Comparison of ENCODE assay signal across 29 mouse cellular contexts in genomic region chr10:117547275-117547674, GRCm38 (mm10).
A peak's percentile ranks its signal among the peaks of the same experiment; 100 is the strongest.
DNase-seq lines count a peak whose midpoint lies in the region; ATAC-seq lines count a peak whose summit lies in the region.
"Had no signal": no experiment of that assay in that cellular context is flagged by ENCODE, and none has a peak within 500 bp of the region (broad histone marks: within the 10 kb centered on the region; RNA-seq: fewer than 3 reads in every experiment).

No protein-coding gene starts in this region.

- H3K9me3 ChIP-seq in embryonic facial prominence, embryonic 11.5 days (replicated peaks; ENCODE audit: control insufficient read depth, low read length) = no peaks in the 10 kb centered on the region
- H3K9me3 ChIP-seq in limb, embryonic 15.5 days = no peaks in the 10 kb centered on the region
- H3K9me3 ChIP-seq: embryonic facial prominence, embryonic 15.5 days; forebrain, embryonic 12.5 days; heart, embryonic 15.5 days; hindbrain, embryonic 13.5 days; liver, embryonic 12.5 days; midbrain, embryonic 12.5 days; neural tube, embryonic 13.5 days had no signal

- no peaks in the 10 kb centered on the region for H3K27me3 ChIP-seq in embryonic facial prominence, embryonic 11.5 days (ENCODE audit: control insufficient read depth, insufficient read depth, low read length)
- H3K27me3 ChIP-seq in limb, embryonic 15.5 days = no peaks in the 10 kb centered on the region
- H3K27me3 ChIP-seq: embryonic facial prominence, embryonic 15.5 days; forebrain, embryonic 12.5 days; heart, embryonic 15.5 days; hindbrain, embryonic 13.5 days; liver, embryonic 12.5 days; megakaryocyte, embryonic 14.5 days; neural tube, embryonic 13.5 days had no signal

- peak; percentile 21 to 41 for DNase-seq in heart, adult 18-20 months
- no peak for DNase-seq in heart, postnatal 25 days (ENCODE audit: low spot score)
- peak; percentile 58 for DNase-seq in NIH3T3 (ENCODE audit: low read depth)
- peak; percentile 65 for DNase-seq in embryonic facial prominence, embryonic 11.5 days (ENCODE audit: low spot score)
- DNase-seq in layer of hippocampus, adult 8-10 months (ENCODE audit: low spot score in 2 of 2) = no peak
- no peak for DNase-seq in urinary bladder, postnatal 10 days (ENCODE audit: low spot score)
- DNase-seq in left cerebral cortex, postnatal 14 days (ENCODE audit: low spot score in 2 of 2) = no peak
- DNase-seq: adrenal gland, postnatal 25 days; cerebellum, adult 11-12 months; cerebellum, adult 9-11 months; forebrain, postnatal 0 days; heart, postnatal 36 days; kidney, adult 8-10 months; kidney, postnatal 10 days; liver, postnatal 0 days; thymus, postnatal 4 days had no signal

- H3K9ac ChIP-seq in embryonic facial prominence, embryonic 11.5 days (replicated peaks; ENCODE audit: low read length) = no peak overlapping the region
- H3K9ac ChIP-seq in limb, embryonic 15.5 days = no peak overlapping the region
- H3K9ac ChIP-seq: embryonic facial prominence, embryonic 15.5 days; forebrain, embryonic 12.5 days; forebrain, postnatal 0 days; heart, embryonic 15.5 days; hindbrain, embryonic 13.5 days; liver, embryonic 12.5 days; liver, postnatal 0 days; midbrain, embryonic 12.5 days; neural tube, embryonic 13.5 days had no signal

- no peaks in the 10 kb centered on the region for H3K4me1 ChIP-seq in embryonic facial prominence, embryonic 11.5 days (ENCODE audit: control insufficient read depth, insufficient read depth, low read length)
- peaks cover 25% of the 10 kb centered on the region; the same call in 1 of the 2 replicates for H3K4me1 ChIP-seq in limb, embryonic 15.5 days
- H3K4me1 ChIP-seq: heart, embryonic 15.5 days; liver, embryonic 12.5 days; megakaryocyte, embryonic 14.5 days; midbrain, embryonic 12.5 days had no signal

- 35% methylated on average over 6 of the region's 6 CpGs for WGBS in embryonic facial prominence, embryonic 11.5 days
- WGBS in limb, embryonic 15.5 days = 30% methylated on average over 6 of the region's 6 CpGs

- no peaks in the 10 kb centered on the region for H3K36me3 ChIP-seq in embryonic facial prominence, embryonic 11.5 days (replicated peaks; ENCODE audit: control insufficient read depth, insufficient read depth, low read depth, low read length)
- no peaks in the 10 kb centered on the region for H3K36me3 ChIP-seq in limb, embryonic 15.5 days
- H3K36me3 ChIP-seq: embryonic facial prominence, embryonic 15.5 days; forebrain, embryonic 12.5 days; heart, embryonic 15.5 days; hindbrain, embryonic 13.5 days; liver, embryonic 12.5 days; midbrain, embryonic 12.5 days; neural tube, embryonic 13.5 days had no signal

- no peak overlapping the region for H3K27ac ChIP-seq in embryonic facial prominence, embryonic 11.5 days (replicated peaks; ENCODE audit: low read depth, low read length)
- no peak overlapping the region for H3K27ac ChIP-seq in limb, embryonic 15.5 days
- H3K27ac ChIP-seq: embryonic facial prominence, embryonic 15.5 days; forebrain, embryonic 12.5 days; heart, embryonic 15.5 days; hindbrain, embryonic 13.5 days; left cerebral cortex, adult 2 months; liver, embryonic 12.5 days; midbrain, embryonic 12.5 days; neural tube, embryonic 13.5 days had no signal

- H3K4me3 ChIP-seq in embryonic facial prominence, embryonic 11.5 days (ENCODE audit: low read depth, low read length) = no peak overlapping the region
- H3K4me3 ChIP-seq in limb, embryonic 15.5 days = no peak overlapping the region
- H3K4me3 ChIP-seq: embryonic facial prominence, embryonic 15.5 days; forebrain, embryonic 12.5 days; heart, embryonic 15.5 days; hindbrain, embryonic 13.5 days; left cerebral cortex, adult 2 months; liver, embryonic 12.5 days; megakaryocyte, embryonic 14.5 days; midbrain, embryonic 12.5 days; myocyte; neural tube, embryonic 13.5 days had no signal

- intact Hi-C loops in heart, postnatal 25 days (cut with DNase I) = no loop called here
- intact Hi-C loops in left cerebral cortex, postnatal 14 days (cut with DNase I) = no loop called here

- ATAC-seq in embryonic facial prominence, embryonic 11.5 days (replicated peaks; ENCODE audit: insufficient number of reproducible peaks, low FRiP score, low TSS enrichment, low read depth) = no peak
- ATAC-seq in limb, embryonic 15.5 days (ENCODE audit: insufficient number of reproducible peaks, low FRiP score, low TSS enrichment, low read depth) = 0 out of 2 replicates have a peak, but pooled peaks have one; percentile 20
- ATAC-seq: CD4-positive, CD25-positive, alpha-beta regulatory T cell, adult 4 months; forebrain, postnatal 0 days; intestine, embryonic 16.5 days; liver, embryonic 12.5 days; liver, postnatal 0 days had no signal

- H3K4me2 ChIP-seq in embryonic facial prominence, embryonic 11.5 days (ENCODE audit: low read depth, low read length) = no peak overlapping the region
- no peak overlapping the region for H3K4me2 ChIP-seq in limb, embryonic 15.5 days
- H3K4me2 ChIP-seq: embryonic facial prominence, embryonic 15.5 days; forebrain, embryonic 12.5 days; heart, embryonic 15.5 days; hindbrain, embryonic 13.5 days; liver, embryonic 12.5 days; midbrain, embryonic 12.5 days; neural tube, embryonic 13.5 days had no signal

Comparison
In these comparisons a context has a peak if more than half of its experiments do, and no peak if none do; other contexts are left out.
1. DNase-seq: peak in heart, adult 18-20 months (2 of 2), NIH3T3 (single experiment) and embryonic facial prominence, embryonic 11.5 days (single experiment); none in heart, postnatal 25 days (single experiment), layer of hippocampus, adult 8-10 months (0 of 2), urinary bladder, postnatal 10 days (single experiment) and left cerebral cortex, postnatal 14 days (0 of 2).